Mouse (Mus musculus) G1E-ER4 (cell line): ENCODE data around the gene Hax1. TPM values are rescaled to one million over a fixed set of nuclear protein-coding genes. Genes with fewer than 3 reads are reported as not detected.

Experiments
- GATA1 ChIP-seq: IDR thresholded peaks from one replicate; pipeline ENCODE4 v1.8.0; 2012; ENCODE audit warnings: low read length, inconsistent platforms
- polyA plus RNA-seq: library from polyadenylated mRNA; stranded (reverse); fragments of >175 nt; gene quantifications from 2 replicates; pipeline ENCODE4 v1.2.3, GENCODE M21; 2012

Hax1 gene
- 17.4 and 50.6 TPM in 2 replicates for polyA plus RNA-seq

GRCm38 (mm10) chr3:89998612-89999054, at the start of gene Hax1:
Gene Hax1 (minus strand): TSS chr3:89998780.
- no peak for TF ChIP-seq GATA1

DNA sequence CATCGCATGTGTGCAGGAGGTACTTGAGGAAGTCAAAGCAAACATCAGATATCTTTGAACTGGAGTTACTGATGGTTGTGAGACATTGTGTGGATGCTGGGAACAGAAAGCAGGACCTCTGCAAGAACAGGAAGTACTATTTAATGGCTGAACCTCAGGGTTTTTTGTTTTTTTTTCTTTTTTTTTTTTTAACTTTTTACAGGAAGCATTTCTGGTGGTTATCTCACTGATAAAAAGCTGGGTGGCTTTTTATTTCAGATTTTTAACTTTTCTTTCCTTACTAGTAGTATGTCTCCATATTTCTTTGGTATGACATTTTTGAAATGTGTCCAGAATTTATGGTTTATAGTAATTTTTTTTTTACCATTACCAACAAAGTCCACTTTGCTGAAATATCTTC, 37.7 kb upstream of the Hax1 start:
- no peak for TF ChIP-seq GATA1

DNA sequence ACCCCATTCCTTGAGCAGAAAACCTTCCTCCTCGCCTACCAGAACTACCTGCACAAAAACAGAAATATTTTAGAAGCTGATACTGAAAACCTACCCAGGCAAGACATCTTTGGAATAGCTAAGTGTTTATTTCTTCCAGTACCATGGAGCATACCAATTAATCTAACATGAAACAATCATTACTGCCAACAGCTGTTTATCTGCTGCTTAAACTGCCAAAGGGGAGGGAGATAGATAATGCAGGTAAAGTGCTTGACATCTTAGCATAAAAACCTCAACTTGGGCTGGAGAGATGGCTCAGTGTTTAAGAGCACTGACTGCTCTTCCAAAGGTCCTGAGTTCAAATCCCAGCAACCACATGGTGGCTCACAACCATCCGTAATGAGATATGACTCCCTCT, 36.1 kb upstream of the Hax1 start:
- no peak for TF ChIP-seq GATA1

DNA sequence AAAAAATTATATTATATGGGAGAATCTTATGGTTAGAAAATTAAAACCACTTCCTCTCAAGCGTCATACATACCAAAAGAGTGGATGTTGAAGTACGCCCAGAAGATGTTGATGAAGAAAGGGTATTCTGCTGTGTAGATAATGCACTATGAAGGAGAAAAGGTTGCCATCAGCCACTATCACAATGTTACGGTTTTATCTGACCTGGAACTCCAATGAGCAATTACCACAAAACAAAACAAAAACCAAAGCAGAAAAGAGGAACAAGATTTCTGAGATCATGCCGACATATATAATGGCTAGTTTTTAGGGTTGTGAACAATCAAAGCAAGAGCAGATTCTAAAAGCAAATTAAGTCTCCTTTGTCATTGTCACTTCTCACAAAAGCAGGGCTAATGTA, 18.0 kb upstream of the Hax1 start:
- no peak for TF ChIP-seq GATA1

- TF ChIP-seq GATA1, result no peak
Observed at GRCm38 (mm10) chr3:90010291-90010690, 11.7 kb upstream of the Hax1 start.

- TF ChIP-seq GATA1, result no peak
Observed at GRCm38 (mm10) chr3:90004091-90004796, 5.7 kb upstream of the Hax1 start.

DNA sequence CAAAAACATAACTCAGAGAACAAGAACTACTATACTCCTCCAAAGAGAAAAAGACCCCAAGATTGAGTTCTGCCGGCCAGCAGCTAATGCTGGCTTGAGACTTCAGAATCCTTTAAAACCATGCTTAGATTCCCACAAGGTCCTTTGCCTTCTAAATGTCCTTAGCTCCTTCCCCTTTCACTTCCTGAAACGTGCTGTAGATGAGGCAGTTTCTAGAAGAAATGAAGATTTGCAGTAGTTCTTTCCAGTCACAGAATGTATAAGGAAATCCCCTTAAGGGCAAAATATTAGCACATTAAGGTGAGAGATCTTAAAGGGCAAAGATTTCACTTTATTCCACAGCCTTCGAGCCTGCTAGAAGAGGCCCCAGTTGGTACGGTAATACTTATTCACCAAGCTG, 1.2 kb upstream of the Hax1 start:
- no peak for TF ChIP-seq GATA1

DNA sequence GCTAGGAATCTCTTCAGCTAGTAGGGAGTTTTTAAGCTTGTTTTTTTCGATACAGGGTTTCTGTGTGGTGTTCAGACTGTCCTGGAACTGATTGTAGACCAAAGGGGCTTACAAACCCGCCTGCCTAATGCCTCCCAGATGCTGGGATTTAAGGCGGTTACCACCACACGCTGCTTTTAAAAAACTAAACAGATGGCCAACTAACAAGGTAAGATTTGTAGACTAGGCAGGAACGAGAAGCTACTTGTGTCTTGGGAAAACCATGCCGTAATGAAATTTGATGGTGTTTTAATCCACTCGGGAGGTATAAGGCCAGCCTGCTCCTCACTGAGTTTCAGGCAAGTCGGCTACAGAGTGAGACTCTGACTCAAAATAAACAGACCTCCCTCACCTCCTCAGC, 510 bp upstream of the Hax1 start:
- no peak for TF ChIP-seq GATA1

- no peak for TF ChIP-seq GATA1
Observed at GRCm38 (mm10) chr3:89997791-89998495, 637 bp downstream of the Hax1 start.

GRCm38 (mm10) chr3:89994807-89995515, 3.6 kb downstream of the Hax1 start:
- no peak for TF ChIP-seq GATA1

- no peak for TF ChIP-seq GATA1
Observed at GRCm38 (mm10) chr3:89987822-89988221, 10.8 kb downstream of the Hax1 start.

GRCm38 (mm10) chr3:89987211-89987610, 11.4 kb downstream of the Hax1 start:
- no peak for TF ChIP-seq GATA1

GRCm38 (mm10) chr3:89982426-89982825, 16.2 kb downstream of the Hax1 start:
- TF ChIP-seq GATA1, result no peak

DNA sequence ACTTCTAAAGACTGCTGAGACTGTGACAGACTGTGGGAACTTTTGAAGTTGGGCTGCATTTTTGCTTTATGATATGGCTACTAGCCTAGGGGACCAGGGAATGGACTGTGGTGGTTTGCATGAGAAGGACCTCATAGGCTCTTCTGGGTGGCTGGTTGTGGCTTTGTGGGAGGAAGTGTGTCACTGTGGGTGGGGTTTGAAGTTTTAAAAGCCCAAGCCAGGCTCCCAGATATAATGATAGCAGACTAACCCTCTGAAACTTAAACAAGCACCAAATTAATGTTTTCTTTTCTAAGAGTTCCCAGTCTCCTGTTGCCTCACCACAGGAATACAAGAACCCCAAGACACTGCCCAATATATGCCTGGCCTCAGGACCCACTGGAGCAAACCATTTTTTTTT, 21.7 kb downstream of the Hax1 start:
- no peak for TF ChIP-seq GATA1

DNA sequence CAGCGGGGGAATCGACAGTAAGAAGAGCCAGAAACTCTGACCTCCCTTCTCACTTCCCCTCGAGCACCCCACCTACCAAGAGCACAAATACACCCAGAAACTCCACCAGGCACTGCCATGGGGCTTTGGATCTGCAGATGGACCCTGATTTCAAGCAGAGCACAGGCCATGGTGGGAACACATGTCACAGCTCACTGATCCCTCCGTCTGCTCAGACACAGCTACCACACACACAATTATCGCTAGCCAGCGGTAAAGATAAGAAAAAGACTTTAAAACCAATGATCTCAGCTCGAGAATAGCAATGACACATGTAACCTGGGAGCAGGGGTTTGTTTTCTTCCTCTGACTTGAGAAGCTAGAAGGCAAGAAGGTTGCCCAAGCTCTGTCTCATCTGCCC, 30.1 kb downstream of the Hax1 start:
- TF ChIP-seq GATA1, result no peak

GRCm38 (mm10) chr3:89966946-89967345, 31.6 kb downstream of the Hax1 start:
- TF ChIP-seq GATA1, result no peak
